Comparison of ENCODE assay signal across 8 mouse cellular contexts in genomic region chr11:96829403-96829812, GRCm38 (mm10). TPM values are rescaled to one million over a fixed set of nuclear protein-coding genes. Genes with fewer than 3 reads are reported as not detected.
DNase-seq lines count a peak whose midpoint lies in the region; ATAC-seq lines count a peak whose summit lies in the region.

No protein-coding gene starts in this region.

- no peaks in the 10 kb centered on the region for H3K27me3 ChIP-seq in hindbrain, embryonic 11.5 days (ENCODE audit: control insufficient read depth, insufficient read depth, low read length)

- H3K27ac ChIP-seq in brown adipose tissue, adult 24 weeks (replicated peaks; ENCODE audit: low read depth, low read length), result peak overlapping the region; percentile 96
- H3K27ac ChIP-seq in hindbrain, embryonic 11.5 days (ENCODE audit: low read depth, low read length), result peak overlapping the region; percentile 96

- H3K4me2 ChIP-seq in hindbrain, embryonic 11.5 days (replicated peaks; ENCODE audit: low read depth, low read length), result peak overlapping the region; percentile 73

- ATAC-seq in hindbrain, embryonic 11.5 days (ENCODE audit: low FRiP score), result peak; percentile 58
- peak; percentile 66 for ATAC-seq in megakaryocyte progenitor cell, adult 5-6 weeks (replicated peaks; ENCODE audit: poor library complexity)

- intact Hi-C loops in left cerebral cortex, postnatal 10 days (cut with DNase I), result no loop called here

- peaks cover 9% of the 10 kb centered on the region; the same call in 1 of the 2 replicates for H3K4me1 ChIP-seq in brown adipose tissue, adult 24 weeks (ENCODE audit: control insufficient read depth, insufficient read depth, insufficient read length, low read length)
- H3K4me1 ChIP-seq in hindbrain, embryonic 11.5 days (replicated peaks; ENCODE audit: control insufficient read depth, insufficient read depth, low read length), result peaks cover 4% of the 10 kb centered on the region

- H3K4me3 ChIP-seq in brown adipose tissue, adult 24 weeks (ENCODE audit: insufficient read depth, low read depth, low read length), result peak overlapping the region; percentile 88
- H3K4me3 ChIP-seq in hindbrain, embryonic 11.5 days (ENCODE audit: low read depth, low read length), result peak overlapping the region; percentile 74

- H3K9ac ChIP-seq in hindbrain, embryonic 11.5 days (ENCODE audit: low read depth, low read length), result peak overlapping the region; percentile 88

- H3K36me3 ChIP-seq in hindbrain, embryonic 11.5 days (ENCODE audit: control insufficient read depth, insufficient read depth, low read length), result 0 out of 2 replicates have a peak, but pooled peaks cover 3% of the 10 kb centered on the region

- no peaks in the 10 kb centered on the region for H3K9me3 ChIP-seq in hindbrain, embryonic 11.5 days (ENCODE audit: control insufficient read depth, low read length)

- under 1% methylated on average over 30 of the region's 33 CpGs for WGBS in hindbrain, embryonic 11.5 days

- DNase-seq in Muller cell, postnatal 12 days (ENCODE audit: inconsistent ontology term), result peak; percentile 96
- DNase-seq in frontal cortex, adult 2 months (ENCODE audit: extremely low spot score in 1 of 2, low spot score in 1 of 2), result peak; percentile 46 to 62
- DNase-seq in hindbrain, embryonic 11.5 days (ENCODE audit: low spot score), result no peak
- peak; percentile 59 to 91 for DNase-seq in left cerebral cortex, postnatal 10 days (ENCODE audit: extremely low spot score in 1 of 2, low spot score in 2 of 2)
- DNase-seq in right cerebral cortex, postnatal 25 days, result peak; percentile 71
- peak; percentile 87 to 91 for DNase-seq in urinary bladder, postnatal 4 days (ENCODE audit: low spot score in 2 of 2)

RNA-seq across cellular contexts. Expression of gene Nfe2l1, which starts 0.4 kb away (rescaled TPM):
- 333 and 448 TPM in 2 replicates for polyA plus RNA-seq in brown adipose tissue, adult 24 weeks (2012; ENCODE audit: insufficient read depth, insufficient read length, missing spikeins)
- 184 and 186 TPM in 2 replicates for polyA plus RNA-seq in frontal cortex, adult 2 months (2012; rRNA removed)
- 27.9 and 35.2 TPM in 2 replicates for polyA plus RNA-seq in hindbrain, embryonic 11.5 days (2014; fragmentation: Nextera tagmentation; extraction: Ambion mirVana)
- total RNA-seq in left cerebral cortex, postnatal 10 days (2021), result 100 to 1,000 TPM; 167 to 175 TPM
- 39.0 and 39.8 TPM in 2 replicates for total RNA-seq in megakaryocyte progenitor cell, adult 5-6 weeks (2015)
- total RNA-seq in megakaryocyte progenitor cell, adult 5-6 weeks (2017), result 41.0 and 42.5 TPM in 2 replicates

RNA-seq across cellular contexts. Expression of gene Copz2, which starts 20.3 kb away (rescaled TPM):
- 55.7 and 98.7 TPM in 2 replicates for polyA plus RNA-seq in brown adipose tissue, adult 24 weeks (2012; ENCODE audit: insufficient read depth, insufficient read length, missing spikeins)
- polyA plus RNA-seq in frontal cortex, adult 2 months (2012; rRNA removed), result 13.3 and 16.2 TPM in 2 replicates
- polyA plus RNA-seq in hindbrain, embryonic 11.5 days (2014; fragmentation: Nextera tagmentation; extraction: Ambion mirVana), result 49.6 and 62.8 TPM in 2 replicates
- 1 to 10 TPM; 2.5 to 3.1 TPM for total RNA-seq in left cerebral cortex, postnatal 10 days (2021)
- 6.2 and 6.5 TPM in 2 replicates for total RNA-seq in megakaryocyte progenitor cell, adult 5-6 weeks (2015)
- total RNA-seq in megakaryocyte progenitor cell, adult 5-6 weeks (2017), result 3.3 and 4.0 TPM in 2 replicates

RNA-seq across cellular contexts. Expression of gene Cbx1, which starts 40.5 kb away (rescaled TPM):
- 24.3 and 31.2 TPM in 2 replicates for polyA plus RNA-seq in brown adipose tissue, adult 24 weeks (2012; ENCODE audit: insufficient read depth, insufficient read length, missing spikeins)
- 37.5 and 42.8 TPM in 2 replicates for polyA plus RNA-seq in frontal cortex, adult 2 months (2012; rRNA removed)
- 147 and 158 TPM in 2 replicates for polyA plus RNA-seq in hindbrain, embryonic 11.5 days (2014; fragmentation: Nextera tagmentation; extraction: Ambion mirVana)
- 10 to 100 TPM; 49.3 to 52.2 TPM for total RNA-seq in left cerebral cortex, postnatal 10 days (2021)
- total RNA-seq in megakaryocyte progenitor cell, adult 5-6 weeks (2015), result 61.3 and 70.5 TPM in 2 replicates
- 94.4 and 116 TPM in 2 replicates for total RNA-seq in megakaryocyte progenitor cell, adult 5-6 weeks (2017)

RNA-seq across cellular contexts. Expression of gene Snx11, which starts 52.0 kb away (rescaled TPM):
- polyA plus RNA-seq in brown adipose tissue, adult 24 weeks (2012; ENCODE audit: insufficient read depth, insufficient read length, missing spikeins), result 4.0 and 7.6 TPM in 2 replicates
- 42.0 and 48.0 TPM in 2 replicates for polyA plus RNA-seq in frontal cortex, adult 2 months (2012; rRNA removed)
- 13.8 and 14.4 TPM in 2 replicates for polyA plus RNA-seq in hindbrain, embryonic 11.5 days (2014; fragmentation: Nextera tagmentation; extraction: Ambion mirVana)
- total RNA-seq in left cerebral cortex, postnatal 10 days (2021), result 10 to 100 TPM; 43.1 to 43.2 TPM
- 8.6 and 9.6 TPM in 2 replicates for total RNA-seq in megakaryocyte progenitor cell, adult 5-6 weeks (2015)
- total RNA-seq in megakaryocyte progenitor cell, adult 5-6 weeks (2017), result 16.9 and 17.3 TPM in 2 replicates
